Mouse (Mus musculus) brain, embryonic 14.5 days (tissue): ENCODE measurements around the gene Mrgpra6.

Source experiments
- CTCF ChIP-seq: fragments of 200-500 bp; IDR thresholded peaks from 2 replicates; pipeline ENCODE4 v1.5.1; 2012; ENCODE audit warnings: inconsistent platforms, mild to moderate bottlenecking, moderate library complexity, borderline replicate concordance; ENCODE audit not compliant: insufficient read depth, insufficient read length; ENCODE audit errors: extremely low read depth
- POLR2A ChIP-seq: fragments of 200-500 bp; IDR thresholded peaks from 2 replicates; pipeline ENCODE4 v1.6.1; 2012; ENCODE audit warnings: mild to moderate bottlenecking, inconsistent platforms, borderline replicate concordance; ENCODE audit not compliant: poor library complexity, insufficient read depth, insufficient read length, severe bottlenecking; ENCODE audit errors: extremely low read depth

DNA sequence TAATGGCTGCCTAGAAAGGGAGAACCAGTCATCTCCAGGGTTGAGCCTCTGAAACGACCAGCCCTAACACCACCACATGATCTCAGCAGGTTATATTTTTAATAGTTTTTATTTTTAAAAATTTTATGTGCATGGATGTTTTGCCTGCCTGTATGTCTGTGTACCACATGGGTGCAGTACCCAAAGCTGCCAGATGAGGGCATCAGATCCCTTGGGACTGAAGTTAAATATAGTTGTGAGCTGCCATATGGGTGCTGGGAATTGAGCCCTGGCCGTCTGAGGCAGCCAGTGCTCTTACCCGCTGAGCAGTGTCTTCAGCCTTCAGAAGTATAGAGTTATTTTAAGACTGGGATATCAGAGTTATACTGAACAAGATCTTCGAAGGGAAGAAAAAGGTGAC, 49.3 kb downstream of the Mrgpra6 start:
- TF ChIP-seq CTCF (peak; percentile 20; the same call in 1 of the 2 replicates), POLR2A (no peak)
